Mouse (Mus musculus) embryo, embryonic 11 days (tissue): Measurements from ENCODE around the gene Adcy1.

ENCODE experiments used
- DNase-seq: peaks from one replicate; pipeline ENCODE4 v3.0.0-alpha.2; 2015

Gene Adcy1

DNA sequence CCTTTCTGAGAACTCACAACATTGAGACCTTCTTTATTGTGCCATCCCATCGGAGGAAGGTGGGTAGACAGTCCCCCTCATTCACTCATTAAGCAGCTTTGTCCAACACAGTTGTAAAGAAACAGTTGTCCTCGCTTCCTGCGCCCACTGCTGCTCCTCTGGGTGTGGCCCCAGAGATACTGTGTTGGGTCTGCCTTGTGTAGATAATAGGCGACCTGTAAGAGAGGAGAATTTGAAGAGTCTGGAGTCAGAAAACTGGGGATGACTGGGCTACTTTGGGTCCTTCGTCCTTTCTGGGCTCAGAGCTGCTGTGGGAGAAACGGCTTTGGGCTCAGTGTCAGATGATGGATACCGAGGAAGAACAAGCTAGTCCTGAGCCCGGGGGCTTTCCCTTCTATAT lies 75.1 kb downstream of the Adcy1 start:
- DNase-seq: no peak

DNA sequence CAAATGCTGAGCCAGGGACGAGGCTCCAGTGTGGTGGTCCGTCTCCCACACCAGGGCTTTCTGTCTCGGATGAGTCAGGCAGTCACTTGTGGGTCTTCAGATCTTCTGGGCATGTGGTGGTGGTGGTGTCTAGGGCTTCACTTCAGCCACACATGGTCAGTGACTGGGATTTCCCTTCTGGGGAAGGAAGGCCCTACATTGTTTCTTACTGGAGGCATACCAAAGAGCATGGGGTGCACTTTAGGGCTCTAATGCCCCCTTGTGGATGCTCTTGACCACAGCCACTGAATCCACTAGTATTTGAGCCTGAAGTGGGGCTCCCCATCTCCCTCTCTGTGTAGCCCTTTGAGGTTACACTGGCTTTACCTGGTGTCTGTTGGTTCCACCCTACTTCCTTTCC lies 77.2 kb downstream of the Adcy1 start:
- DNase-seq: peak; percentile 60

DNA sequence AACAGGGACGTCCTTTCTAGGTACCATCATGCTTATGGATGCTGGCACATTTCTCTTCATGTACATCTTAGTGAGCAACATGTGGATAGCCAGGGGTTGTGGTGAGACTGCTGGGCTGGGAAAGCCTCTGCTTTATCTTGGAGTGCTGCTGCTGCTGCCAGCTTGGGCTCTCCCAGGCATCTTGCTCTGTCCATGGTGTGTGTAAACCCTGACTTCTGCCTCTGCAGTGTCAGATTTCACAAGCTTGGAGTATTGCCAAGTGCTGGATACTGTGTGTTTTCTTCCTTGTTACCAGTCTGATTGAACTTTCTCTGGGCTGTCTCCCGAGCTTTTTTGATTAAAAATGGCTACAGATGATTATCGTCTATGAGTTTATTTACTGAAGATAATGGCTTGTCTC lies 79.4 kb downstream of the Adcy1 start:
- DNase-seq: peak; percentile 70

DNA sequence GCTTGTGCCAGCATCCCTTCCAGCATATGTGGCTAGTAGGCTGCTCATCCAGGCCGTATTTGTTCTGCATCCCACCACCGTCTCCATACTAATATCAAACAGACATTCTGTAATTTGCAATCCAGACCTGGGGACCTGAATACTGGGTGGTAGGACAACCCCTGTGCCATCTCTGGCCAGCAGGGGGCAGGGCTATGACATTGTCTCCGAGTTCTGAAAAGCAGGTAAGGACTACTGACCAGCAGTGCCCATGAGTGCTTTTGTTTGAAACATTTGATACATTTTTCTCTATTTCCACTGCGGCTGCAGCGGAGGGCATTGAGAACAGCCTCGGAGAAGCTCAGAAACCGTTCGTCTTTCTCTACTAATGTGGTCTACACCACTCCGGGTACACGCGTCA lies 81.1 kb downstream of the Adcy1 start:
- peak; percentile 41 for DNase-seq

DNA sequence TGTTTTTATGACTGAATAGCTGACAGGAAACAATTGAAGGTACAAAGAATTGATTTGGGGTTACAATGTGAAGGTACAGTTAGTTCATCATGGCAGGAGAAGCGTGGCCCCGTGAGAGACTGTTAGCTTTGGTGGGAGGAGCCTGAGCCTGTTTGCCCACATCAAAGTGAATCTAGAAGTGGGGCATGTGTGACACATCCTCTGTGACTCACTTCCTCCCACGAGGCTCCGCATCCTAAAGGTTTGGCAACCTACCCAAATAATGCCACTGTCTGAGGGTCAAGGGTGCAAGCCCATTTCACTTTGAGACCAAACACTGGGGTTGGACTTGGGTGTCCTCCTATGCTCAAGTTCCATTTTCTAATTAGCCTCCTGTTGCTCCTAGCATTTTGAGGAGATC lies 81.9 kb downstream of the Adcy1 start:
- DNase-seq: no peak

DNA sequence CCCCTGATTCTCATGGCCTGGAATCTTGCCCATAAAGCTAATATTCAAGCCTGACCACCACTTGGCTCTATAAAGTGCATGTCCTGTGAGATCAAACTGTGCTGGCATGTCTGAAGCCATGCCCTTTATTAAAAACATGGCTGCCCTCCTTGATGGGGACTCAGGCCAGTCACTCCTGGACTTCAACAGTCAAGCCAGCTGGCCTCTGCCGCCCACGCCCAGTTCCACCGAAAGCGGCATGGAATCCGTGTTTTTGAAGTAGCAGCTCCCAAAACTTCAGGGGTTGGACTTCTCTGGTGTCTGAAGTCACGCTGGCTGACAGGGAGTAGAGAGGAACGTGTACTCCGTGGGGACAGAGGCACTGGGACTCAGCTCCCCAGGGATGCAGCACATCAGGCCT lies 84.2 kb downstream of the Adcy1 start:
- DNase-seq: no peak

DNA sequence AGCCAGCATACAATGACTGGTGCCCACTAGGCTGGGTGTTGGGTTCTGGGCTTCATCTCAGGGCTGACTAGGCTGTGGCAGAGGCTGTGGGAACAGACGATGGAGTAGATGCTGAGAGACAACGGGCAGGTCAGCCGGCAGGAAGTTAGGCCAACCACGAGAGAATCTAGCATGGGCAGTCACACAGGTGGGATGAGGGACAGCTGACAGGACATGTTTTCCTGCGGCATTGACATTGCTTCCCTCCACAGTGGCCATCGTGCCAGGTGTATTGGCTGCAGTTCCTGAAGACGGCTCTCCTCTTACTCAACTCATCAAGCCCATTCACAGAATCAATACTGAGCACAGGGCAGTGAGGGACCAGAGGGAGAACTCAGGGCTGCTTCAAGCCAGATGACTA lies 84.7 kb downstream of the Adcy1 start:
- no peak for DNase-seq

DNA sequence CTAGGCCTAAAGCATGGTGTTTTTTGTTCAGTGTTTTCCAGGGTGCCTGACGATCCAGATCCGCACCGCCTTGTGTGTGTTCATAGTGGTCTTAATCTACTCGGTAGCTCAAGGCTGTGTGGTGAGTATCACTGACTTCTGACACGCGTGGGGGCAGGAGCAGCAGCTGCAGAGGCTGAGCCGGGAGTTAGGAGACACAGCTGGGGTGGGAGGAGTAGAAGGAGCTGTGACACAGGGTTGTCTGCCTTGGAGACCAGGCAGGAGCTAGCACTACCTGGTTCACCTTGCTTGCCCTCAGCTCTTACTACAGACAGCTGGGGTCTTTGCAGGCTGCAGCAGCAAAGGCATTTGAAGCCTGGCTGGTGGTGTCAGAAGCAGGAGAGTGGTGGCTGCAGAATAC lies 86.2 kb downstream of the Adcy1 start:
- DNase-seq: no peak

DNA sequence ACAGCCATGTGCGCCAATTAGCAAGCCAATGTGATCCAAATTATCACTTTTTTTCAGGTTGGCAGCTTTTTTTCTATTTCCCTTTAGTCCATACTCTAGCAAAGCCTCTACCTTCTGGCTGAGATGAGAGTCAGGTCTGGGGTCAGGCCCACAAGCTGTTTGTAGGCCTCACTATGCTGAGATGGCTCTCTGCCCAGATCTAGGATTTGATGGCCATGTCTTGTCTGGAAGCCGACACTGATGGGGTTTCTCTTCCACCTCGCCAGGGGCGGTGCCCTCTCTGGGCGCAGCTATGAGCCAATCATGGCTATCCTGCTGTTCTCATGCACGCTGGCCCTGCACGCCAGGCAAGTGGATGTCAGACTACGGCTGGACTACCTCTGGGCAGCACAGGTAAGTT lies 87.2 kb downstream of the Adcy1 start:
- no peak for DNase-seq

DNA sequence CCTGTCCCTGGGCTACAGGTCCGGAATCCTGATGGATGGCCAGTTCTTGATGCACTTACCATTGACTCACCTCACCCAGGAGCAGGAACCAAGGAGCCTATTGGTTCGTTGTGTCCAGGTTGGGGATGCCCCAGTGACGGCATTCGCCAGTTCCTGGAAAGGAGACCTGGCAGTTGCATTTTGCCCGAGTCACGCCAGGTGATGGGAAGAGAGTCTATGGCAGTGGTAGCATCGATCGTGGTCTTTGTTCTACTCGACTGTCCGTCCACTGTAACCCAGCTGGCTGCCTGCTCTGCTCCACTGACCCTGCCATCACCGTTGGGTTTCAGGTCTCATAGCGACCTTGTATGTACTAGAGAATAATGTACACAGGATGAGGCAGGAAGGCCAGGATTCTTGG lies 89.1 kb downstream of the Adcy1 start:
- no peak for DNase-seq

DNA sequence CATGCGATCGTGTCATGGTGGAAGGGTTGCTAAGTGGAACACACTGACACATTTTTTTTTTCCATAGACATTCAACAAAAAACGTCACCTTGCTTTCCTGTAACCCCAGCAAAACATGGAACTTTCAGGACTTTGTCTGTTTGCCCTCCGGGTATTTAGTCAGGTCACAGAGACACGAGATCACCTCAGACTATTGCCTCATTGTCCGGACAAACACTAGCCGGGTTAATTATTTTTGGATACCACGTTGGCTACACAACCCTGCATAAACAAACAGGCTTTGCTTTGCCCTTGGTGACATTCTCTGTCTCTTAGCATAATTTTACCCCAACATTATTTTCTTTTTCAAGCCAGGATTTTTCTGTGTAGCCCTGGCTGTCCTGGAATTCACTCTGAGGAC lies 89.8 kb downstream of the Adcy1 start:
- no peak for DNase-seq

DNA sequence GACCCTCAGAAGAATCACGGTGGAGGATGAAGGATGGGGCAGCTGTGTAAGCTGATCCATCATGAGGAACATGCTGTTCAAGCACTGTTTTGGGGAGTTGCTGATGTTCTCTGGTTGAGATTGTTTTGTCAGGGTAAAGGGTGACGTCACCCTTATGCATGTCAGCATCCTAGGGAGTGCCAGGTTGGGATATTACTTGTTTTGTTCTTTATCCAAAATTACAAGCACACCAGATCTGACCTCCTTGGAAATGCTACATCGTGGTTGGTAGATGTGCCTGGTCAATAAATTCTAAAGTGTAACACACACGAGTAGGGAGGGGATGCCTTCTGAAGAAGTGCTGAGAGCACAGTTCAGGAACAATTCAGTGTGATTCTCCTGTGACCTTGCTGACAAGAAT lies 93.1 kb downstream of the Adcy1 start:
- DNase-seq: no peak

DNA sequence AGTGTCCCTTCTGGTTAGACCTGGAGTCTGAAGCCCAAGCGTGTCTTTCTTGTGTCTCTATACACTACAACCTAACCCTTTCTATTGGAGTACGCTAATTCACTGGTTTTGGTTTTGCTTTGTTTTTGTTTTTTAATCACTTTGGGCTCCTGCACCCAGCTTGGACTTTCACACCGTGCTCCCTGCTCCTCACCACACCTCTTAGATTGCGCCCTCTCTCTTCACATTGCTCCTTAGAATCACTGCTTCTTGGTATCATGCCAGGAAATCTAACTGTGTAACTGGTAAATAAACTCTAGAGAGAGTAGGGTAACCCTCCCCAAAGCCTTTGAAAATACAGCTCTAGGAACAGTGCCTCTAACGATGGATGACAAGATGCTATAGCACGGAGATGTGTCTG lies 94.9 kb downstream of the Adcy1 start:
- DNase-seq: no peak

DNA sequence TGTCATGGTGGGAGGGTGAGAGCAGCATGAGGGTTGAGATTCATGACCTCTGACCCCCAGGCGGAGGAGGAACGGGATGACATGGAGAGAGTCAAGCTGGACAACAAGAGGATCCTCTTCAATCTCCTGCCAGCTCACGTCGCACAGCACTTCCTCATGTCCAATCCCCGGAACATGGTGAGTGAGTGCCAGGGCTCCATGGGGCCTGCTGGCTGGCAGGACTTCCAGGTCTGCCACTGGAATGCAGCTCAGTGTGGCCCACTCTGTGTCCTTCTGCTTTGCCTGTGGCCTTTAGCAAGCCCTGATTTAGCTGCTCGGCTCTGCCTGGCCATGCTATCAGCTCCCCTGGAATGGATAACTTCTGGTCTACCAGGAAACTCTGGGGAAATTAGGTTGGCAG lies 96.9 kb downstream of the Adcy1 start:
- DNase-seq: no peak

DNA sequence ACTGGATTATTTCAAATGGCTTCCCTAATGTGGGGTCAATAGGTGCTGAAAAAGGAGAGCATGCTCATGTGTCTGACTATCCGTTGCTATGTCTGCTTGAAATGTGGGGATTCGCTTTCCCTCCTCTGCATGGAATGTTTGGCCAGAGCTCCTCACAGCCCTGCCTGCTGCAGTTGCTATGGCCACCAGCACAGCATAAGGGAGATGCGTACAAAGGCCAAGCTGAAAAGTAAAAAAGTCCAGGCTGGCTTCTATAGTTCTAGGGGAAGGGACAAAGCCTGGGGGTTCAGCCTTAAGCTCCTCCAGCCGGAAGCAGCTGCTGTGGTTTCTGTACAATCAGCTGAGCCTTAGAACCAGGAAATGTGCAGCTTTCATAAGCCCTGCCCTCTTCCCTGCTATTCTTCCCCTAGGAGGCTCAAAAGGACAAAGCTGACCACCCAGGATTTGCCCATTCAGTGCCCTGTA lies 97.4 kb downstream of the Adcy1 start:
- DNase-seq: peak; percentile 33

DNA sequence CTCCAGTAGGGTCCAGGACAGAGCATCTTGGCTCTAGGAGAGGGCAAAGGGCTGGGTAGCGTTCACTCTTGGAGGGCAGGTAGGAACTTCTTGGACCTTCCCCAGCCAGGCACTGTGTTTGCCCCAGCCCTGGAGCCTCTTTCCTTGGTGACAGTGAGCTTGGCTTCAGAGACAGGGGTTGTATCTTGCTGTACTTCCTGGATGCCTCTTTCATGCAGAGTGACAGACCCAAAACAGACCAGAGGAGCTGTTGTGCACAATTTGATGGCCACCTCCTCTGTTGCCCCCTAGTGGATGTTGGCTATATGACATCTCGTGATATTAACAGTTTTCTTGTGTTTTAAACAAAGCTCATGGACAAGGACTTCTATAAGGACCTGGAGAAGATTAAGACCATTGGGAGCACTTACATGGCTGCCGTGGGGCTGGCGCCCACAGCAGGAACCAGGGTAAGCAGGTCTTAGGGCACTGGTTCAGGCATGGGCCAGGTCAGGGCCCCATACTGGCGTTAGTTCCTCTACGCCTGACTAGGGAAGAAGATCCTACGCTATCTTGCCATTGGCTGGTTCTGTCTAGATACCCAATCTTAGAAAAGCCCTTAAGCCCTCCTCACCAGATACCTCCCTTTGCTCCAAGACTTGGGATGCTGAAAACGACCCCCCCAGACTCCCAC lies 98.3 kb downstream of the Adcy1 start:
- peak; percentile 68 for DNase-seq

DNA sequence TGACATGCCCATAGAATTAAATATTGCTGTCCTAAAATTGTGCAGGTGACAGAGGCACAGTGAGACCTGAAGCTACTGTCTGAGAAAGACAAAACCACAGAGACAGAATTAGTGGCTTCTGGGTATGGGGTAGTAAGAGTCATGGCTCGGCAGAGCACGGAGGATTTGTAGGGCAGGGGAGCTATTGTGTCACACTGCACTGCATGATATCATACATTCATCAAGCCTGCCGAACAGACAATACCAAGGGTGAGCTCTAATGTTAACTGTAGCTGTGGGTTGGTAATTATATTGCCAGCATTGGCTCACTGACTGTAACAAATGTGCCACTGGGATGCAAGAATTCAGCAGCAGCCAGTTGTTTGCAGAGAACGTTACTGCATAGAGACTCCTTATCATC lies 101.1 kb downstream of the Adcy1 start:
- no peak for DNase-seq

DNA sequence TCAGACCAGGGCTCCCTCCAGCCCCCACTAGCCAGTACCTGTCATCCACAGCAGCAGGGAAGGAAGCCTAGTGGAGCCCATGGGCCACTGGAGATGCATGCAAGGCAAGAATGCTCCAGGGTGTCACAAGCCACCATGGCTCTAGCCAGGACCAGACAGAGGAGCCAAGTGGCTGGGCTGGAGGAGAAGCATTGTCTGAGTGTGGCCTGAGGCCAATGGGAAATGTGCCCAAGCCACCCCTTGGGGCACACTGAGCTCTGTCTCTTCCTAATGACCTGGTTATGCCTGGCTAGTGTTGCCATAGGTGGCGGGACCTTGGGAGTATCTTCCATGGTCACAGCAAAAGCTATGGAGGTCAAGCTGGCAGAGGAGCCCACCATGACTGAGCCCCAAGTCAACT lies 106.4 kb downstream of the Adcy1 start:
- no peak for DNase-seq

DNA sequence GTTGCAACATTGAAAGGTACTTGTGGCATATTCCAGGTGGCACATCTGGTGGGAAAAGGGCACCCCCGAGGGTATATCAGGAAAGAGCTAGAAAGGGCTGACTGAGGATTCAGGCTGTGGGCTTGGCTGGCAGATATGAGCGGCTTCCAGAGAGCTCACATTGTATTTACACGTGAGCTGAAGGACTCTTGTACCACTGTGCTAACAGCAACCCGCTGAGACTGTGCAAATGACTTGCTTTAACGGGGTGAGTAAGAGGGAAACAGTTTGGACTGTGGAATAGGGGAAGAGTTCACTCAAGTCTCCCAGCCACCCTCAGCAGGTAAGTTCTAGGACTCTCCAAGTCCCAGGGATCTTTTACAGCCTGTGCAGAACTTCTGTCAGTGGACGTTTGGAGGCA lies 110.4 kb downstream of the Adcy1 start:
- no peak for DNase-seq

DNA sequence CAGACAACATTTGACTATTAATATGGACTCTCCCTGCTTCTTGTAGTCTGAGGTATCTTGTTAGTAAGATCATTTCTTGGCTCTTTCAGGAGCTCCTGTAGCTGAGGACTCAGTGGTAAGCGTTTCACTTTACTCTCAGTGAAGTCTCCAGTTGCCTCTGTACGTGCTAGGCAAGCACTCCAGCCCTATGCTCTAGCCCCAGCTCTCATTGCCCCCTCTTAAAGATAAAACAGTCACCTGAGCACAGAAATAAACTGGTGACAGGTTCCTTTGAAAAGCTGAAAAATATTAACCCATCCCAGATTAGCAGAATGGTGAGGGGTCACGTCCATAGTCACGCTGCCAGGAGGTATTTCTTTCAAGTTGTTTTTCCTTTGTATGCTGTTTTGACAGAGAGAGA lies 115.4 kb downstream of the Adcy1 start:
- no peak for DNase-seq

DNA sequence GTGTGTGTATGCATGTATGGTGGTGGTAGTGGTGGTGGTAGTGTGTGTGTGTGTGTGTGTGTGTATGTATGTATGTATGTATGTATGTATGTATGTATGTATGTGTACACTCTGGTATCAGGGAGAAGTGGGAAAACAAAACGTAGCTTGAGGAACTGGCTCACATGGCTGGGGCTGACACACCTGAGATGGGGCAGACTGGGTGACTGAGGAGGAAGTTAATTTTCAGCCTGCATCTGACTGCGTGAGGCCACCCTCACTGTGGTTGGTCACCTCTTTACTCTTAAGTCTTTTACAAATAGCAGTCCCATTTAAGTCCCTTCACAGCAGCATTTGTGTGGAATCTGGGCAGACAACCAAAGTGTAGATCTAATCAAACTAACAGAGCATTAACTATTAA lies 116.0 kb downstream of the Adcy1 start:
- no peak for DNase-seq

DNA sequence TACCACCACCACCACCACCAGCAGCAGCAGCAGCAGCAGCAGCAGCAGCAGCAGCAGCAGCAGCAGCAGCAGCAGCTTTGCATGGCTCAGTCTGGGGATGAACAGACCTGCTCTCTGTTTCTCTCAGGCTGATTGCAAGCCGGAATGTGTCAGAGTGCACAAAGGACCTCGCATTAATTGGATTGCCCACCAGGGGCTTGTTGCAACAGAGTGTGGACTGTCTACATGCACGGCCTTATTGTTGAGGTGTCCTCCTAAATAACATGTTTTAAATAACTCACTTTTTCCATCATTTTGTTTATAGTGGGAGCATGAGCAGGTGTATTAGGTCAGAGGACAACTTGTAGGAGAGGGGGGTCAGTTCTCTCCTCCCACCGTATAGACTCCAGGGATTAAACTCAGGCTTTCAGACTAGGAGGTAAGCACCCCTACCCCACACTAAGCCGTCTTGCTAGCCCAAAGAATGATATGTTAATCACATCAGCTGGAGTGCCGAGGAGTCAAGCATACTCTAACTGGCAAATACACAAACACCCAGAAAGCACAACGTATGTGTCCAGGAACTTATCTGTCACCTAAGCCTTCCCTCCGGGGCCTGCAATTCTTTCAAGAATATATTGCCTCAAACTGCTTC lies 119.2 kb downstream of the Adcy1 start:
- peak; percentile 59 for DNase-seq

DNA sequence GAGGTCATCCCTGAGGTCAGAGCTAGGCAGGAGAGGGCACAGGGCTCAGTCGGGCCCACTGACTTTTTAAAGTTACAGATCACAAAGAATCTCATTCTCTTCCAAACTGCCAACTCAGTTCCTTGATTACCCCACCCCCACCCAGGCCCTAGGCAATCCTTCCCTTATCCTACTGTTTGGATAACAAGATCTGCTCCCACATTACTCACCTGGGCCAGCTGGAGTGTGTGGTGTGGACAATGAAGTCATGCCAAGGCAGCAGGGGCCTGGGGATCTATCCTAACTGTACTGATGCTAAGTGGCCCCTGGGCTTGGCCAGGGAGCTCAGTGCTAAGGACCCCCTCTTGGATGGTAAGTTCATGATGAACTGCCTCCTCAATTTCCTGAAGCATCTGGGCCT lies 121.1 kb downstream of the Adcy1 start:
- no peak for DNase-seq

DNA sequence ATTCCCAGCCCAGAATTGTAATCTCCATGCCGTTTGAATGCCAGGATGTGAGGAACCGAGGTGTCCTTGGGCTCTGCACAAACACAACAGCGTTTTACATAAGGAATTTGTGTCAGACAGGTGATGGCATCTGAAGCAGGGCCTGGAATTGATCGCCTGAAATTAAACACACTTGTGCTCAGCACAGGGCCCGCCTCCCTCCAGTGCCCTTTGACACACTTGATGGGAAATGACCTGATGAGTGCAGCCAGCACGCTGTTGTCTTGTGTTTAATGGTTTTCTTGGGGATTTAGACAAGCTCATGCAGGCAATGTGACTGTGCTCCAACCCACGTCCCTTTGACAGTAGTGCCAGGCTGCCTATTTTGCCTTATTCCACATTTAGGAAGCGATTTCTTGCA lies 124.2 kb downstream of the Adcy1 start:
- DNase-seq: no peak

DNA sequence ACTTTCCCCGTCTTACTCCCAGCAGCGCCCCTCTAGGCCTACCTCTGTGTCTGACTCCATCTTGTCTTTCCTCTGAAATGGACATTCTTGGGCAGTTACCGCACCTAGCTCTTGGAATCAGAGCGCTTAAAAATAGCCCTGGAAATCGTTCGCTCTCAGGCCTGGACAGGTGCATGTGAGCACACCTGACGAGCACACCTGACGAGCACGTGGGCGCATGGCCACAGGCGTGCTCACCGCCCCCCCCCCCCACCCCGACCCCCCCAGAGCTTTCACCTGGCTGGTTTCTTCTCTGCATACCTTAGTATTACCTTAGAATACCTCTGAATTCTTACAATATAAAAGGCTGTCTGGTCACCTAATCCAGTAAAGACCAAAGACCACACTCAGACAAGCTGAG lies 125.2 kb downstream of the Adcy1 start, which contains the start of gene Gm11985:
Gene Gm11985, minus strand, starts transcription at position 101 of the 400 bp plus-strand sequence.
- no peak for DNase-seq
